Mouse (Mus musculus) midbrain, embryonic 15.5 days (tissue): Measurements from ENCODE around the gene 2410137M14Rik. TPM values are rescaled to one million over a fixed set of nuclear protein-coding genes. Genes with fewer than 3 reads are reported as not detected.
"Not testable (repeated sequence)": the region's sequence is repeated elsewhere in the genome, so short reads cannot be mapped to it uniquely, and the experiment has no call there.

ENCODE experiments used
- ATAC-seq: fragments of 200-750 bp; cut with Nextera tagmentation; replicated peaks from 2 replicates; pipeline ENCODE4 v1.8.0; 2017; ENCODE audit warnings: moderate TSS enrichment
- H3K27ac ChIP-seq: fragments of 300-500 bp; sonication (generic); 2 replicates; pipeline ENCODE4 v1.5.1; 2015; ENCODE audit warnings: mild to moderate bottlenecking, inconsistent platforms
- H3K27me3 ChIP-seq: fragments of 300-500 bp; sonication (generic); replicated peaks from 2 replicates; pipeline ENCODE4 v1.6.1; 2015; ENCODE audit warnings: inconsistent platforms
- H3K36me3 ChIP-seq: fragments of 300-500 bp; sonication (generic); replicated peaks from 2 replicates; pipeline ENCODE4 v1.6.1; 2015; ENCODE audit warnings: inconsistent platforms
- H3K4me1 ChIP-seq: fragments of 300-500 bp; sonication (generic); 2 replicates; pipeline ENCODE4 v1.6.1; 2015; ENCODE audit warnings: inconsistent platforms
- H3K4me2 ChIP-seq: fragments of 300-500 bp; sonication (generic); 2 replicates; pipeline ENCODE4 v1.6.1; 2015; ENCODE audit warnings: inconsistent platforms, mild to moderate bottlenecking, moderate library complexity
- H3K4me3 ChIP-seq: fragments of 300-500 bp; sonication (generic); 2 replicates; pipeline ENCODE4 v1.5.1; 2015; ENCODE audit warnings: mild to moderate bottlenecking, inconsistent platforms
- H3K9ac ChIP-seq: fragments of 300-500 bp; sonication (generic); 2 replicates; pipeline ENCODE4 v1.6.1; 2015; ENCODE audit warnings: mild to moderate bottlenecking, inconsistent platforms
- H3K9me3 ChIP-seq: fragments of 300-500 bp; sonication (generic); 2 replicates; pipeline ENCODE4 v1.6.1; 2016; ENCODE audit warnings: inconsistent platforms
- WGBS: fragments of 180-500 bp; shearing (Covaris S2); methylation state at CpG from one replicate; pipeline ENCODE4 v1.1.7; 2015; ENCODE audit warnings: mixed read lengths; 5-methylcytosine and 5-hydroxymethylcytosine counted together
- polyA plus RNA-seq: library from polyadenylated mRNA; unstranded; fragments of >200 nt; fragmentation: Nextera tagmentation; extraction: Ambion mirVana; gene quantifications from 2 replicates; pipeline ENCODE4 v1.2.1, GENCODE M21; 2015

Gene 2410137M14Rik
- polyA plus RNA-seq: 0.40 and 0.68 TPM in 2 replicates

GRCm38 (mm10) chr17:36981221-36981813 is at the start of gene 2410137M14Rik:
Gene 2410137M14Rik, minus strand, starts transcription at chr17:36981237.
- H3K27me3 ChIP-seq: 0 out of 2 replicates have a peak, but pooled peaks cover 3% of the 10 kb centered on the region
- H3K36me3 ChIP-seq: no peaks in the 10 kb centered on the region
- H3K4me2 ChIP-seq: no peak within 1 kb of the TSS
- H3K9me3 ChIP-seq: no peaks in the 10 kb centered on the region
- no peak within 1 kb of the TSS for H3K9ac ChIP-seq
- 15% methylated on average over 18 of the region's 18 CpGs for WGBS
- ATAC-seq: peak; percentile 58; the same call in 1 of the 2 replicates
- H3K27ac ChIP-seq: no peak within 1 kb of the TSS
- H3K4me3 ChIP-seq: no peak within 1 kb of the TSS
- no peaks in the 10 kb centered on the region for H3K4me1 ChIP-seq

DNA sequence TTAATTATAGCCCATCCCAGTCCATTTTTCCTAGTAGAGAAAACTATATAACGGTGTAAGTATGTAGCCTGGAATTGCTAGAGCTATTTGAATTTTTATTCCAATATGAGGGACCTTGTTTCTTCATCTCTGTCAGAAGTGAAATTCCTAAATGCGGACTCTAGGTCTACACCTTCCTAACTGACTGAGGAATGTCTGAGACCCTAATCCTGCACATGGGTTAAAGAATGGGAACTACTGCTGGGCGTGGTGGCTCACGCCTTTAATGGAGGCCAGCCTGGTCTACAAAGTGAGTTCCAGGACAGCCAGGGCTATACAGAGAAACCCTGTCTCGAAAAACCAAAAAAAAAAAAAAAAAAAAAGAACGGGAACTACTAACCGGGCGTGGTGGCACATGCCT is 48.1 kb upstream of the 2410137M14Rik start:
- WGBS: 65% methylated on average over 8 of the region's 8 CpGs
- Histone ChIP-seq H3K4me3 (peak overlapping the region; percentile 45), H3K27me3 (no peaks in the 10 kb centered on the region), H3K9me3 (no peaks in the 10 kb centered on the region), H3K27ac (peak overlapping the region; percentile 99), H3K4me1 (peaks cover 11% of the 10 kb centered on the region; the same call in 1 of the 2 replicates), H3K4me2 (peak overlapping the region; percentile 55), H3K36me3 (no peaks in the 10 kb centered on the region), H3K9ac (peak overlapping the region; percentile 55; the same call in 1 of the 2 replicates)
- peak; percentile 40 for ATAC-seq

DNA sequence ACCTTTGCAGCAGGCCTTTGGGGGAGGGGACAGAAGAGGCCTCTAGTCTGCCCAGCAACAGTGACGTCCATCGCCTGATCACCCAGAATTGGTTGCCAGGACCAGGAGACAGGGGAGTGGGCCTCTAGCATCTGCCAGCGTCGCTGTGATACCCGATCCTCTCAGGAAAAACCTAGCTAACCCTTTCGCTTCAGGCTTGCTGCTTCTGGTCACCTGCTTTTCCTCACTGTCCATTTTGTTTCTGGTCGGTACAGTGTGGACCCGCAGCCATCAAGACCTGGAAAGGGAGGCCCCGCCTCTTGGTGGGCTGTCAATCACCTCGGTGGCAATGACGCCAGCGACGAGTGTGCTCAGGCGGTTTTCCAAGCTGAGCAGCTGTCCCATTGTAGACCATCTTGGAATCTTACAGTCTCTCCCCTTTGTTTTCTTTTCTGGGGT is 47.7 kb upstream of the 2410137M14Rik start:
- peak; percentile 99 for ATAC-seq
- H3K4me2 ChIP-seq: peak overlapping the region; percentile 55

DNA sequence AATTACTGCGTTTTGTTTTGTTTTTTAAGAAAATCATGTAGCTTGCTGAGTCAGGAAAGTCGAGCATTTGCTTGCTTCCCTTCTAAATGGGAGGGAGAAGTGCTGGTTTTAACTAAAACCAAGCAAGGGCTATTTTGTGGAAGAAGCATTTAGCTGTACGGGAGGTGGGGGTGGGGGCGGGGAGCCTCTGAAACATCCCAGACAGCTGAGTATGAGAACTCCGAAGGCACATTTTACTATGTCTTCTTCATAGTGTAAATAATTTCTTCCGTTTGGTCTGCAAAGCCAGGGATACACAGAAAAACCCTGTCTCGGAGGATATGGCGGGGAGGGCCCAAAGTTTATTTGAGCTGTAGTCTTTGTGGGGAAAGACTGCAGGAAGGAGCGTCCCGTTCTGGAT is 47.2 kb upstream of the 2410137M14Rik start:
- Histone ChIP-seq H3K27ac (peak overlapping the region; percentile 99), H3K4me2 (peak overlapping the region; percentile 55), H3K9me3 (no peaks in the 10 kb centered on the region), H3K27me3 (no peaks in the 10 kb centered on the region), H3K36me3 (no peaks in the 10 kb centered on the region), H3K9ac (peak overlapping the region; percentile 46), H3K4me3 (peak overlapping the region; percentile 45), H3K4me1 (peaks cover 11% of the 10 kb centered on the region; the same call in 1 of the 2 replicates)
- ATAC-seq: peak; percentile 48
- 5% methylated on average over 10 of the region's 10 CpGs for WGBS

More for the DNA sequence above, 47.7 kb upstream of the 2410137M14Rik start:
- WGBS: 0% methylated on average over 14 of the region's 14 CpGs
- Histone ChIP-seq H3K27ac (peak overlapping the region; percentile 99), H3K9ac (peak overlapping the region; percentile 55; the same call in 1 of the 2 replicates), H3K4me3 (peak overlapping the region; percentile 45), H3K4me1 (peaks cover 11% of the 10 kb centered on the region; the same call in 1 of the 2 replicates), H3K9me3 (no peaks in the 10 kb centered on the region), H3K36me3 (no peaks in the 10 kb centered on the region), H3K27me3 (no peaks in the 10 kb centered on the region)

GRCm38 (mm10) chr17:37027486-37027885 is 46.4 kb upstream of the 2410137M14Rik start:
- WGBS: 92% methylated on average over 4 of the region's 4 CpGs
- ATAC-seq: no peak
- H3K36me3 ChIP-seq: no peaks in the 10 kb centered on the region
- H3K4me1 ChIP-seq: peaks cover 11% of the 10 kb centered on the region; the same call in 1 of the 2 replicates
- H3K27me3 ChIP-seq: no peaks in the 10 kb centered on the region
- no peaks in the 10 kb centered on the region for H3K9me3 ChIP-seq
- no peak overlapping the region for H3K9ac ChIP-seq
- H3K27ac ChIP-seq: peak overlapping the region; percentile 99
- H3K4me2 ChIP-seq: no peak overlapping the region
- H3K4me3 ChIP-seq: no peak overlapping the region

DNA sequence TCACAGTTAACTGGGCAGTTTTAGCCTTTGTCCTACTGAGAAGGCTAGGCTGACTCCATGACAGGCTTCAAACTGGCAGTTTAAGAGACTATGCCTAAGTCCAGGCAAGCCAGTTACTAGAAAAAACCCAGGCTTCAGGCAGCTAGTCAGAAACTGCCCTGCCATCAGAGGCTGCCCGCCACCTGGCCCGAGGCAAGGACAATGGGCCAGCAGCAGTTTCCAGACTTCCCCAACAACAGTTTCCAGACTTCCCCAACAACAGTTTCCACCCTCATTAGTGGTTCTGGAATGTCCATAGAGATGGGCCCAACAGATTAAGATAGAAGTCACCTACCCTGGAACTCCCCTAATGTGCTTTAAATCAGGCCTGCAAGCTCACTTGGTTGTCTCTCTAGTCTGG is 45.4 kb upstream of the 2410137M14Rik start:
- Histone ChIP-seq H3K9me3 (no peaks in the 10 kb centered on the region), H3K4me3 (no peak overlapping the region), H3K9ac (no peak overlapping the region), H3K27ac (no peak overlapping the region), H3K36me3 (no peaks in the 10 kb centered on the region), H3K4me1 (peaks cover 11% of the 10 kb centered on the region; the same call in 1 of the 2 replicates), H3K4me2 (no peak overlapping the region), H3K27me3 (no peaks in the 10 kb centered on the region)
- ATAC-seq: no peak
- 60% methylated on average over 2 of the region's 2 CpGs for WGBS

DNA sequence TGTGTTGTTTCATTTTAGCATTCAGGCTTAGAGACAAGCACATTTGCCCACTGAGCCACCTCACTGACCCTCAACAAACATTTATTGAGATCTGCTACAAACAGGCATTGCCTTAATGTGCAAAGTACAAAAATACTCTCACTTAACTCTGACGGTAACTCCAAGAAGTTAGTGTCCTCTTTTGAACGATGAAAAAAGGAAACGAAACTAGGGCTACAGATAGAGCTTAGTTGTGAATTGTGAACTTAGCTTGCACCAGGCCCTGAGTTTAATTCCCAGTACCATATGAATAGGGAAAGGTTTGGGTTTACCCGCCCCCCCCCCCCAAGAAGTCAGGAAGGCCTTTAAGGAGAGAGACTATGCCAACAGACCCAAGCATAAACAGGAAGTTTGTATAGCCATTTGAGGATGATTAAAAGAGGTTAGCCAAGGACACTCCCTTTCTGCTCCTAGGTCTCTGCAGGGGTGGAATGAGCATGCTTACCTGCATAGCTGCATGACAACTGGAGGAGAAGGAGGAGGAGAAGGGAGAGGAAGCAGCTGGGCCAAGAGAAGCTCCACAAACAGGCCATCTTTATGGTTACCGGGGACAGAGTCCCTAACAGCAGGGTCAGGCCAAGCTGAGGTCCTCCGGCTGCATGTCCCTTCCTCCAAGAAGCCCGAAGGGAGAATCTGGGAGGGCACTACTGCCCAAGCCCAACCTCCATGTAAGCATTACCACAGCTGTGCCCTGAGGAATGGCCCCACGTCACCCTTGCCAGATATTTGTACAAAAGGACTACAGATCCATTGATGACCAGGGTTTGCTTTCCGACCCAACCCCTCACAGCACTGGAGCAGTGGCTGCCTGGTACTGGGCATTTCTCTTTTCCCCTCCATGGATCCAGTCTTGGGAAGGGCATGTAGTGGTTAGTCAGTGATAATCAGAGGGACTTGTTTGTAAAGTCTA is 41.9 kb upstream of the 2410137M14Rik start, which contains the start of gene Mog:
Gene Mog, minus strand, starts transcription at position 771 of the 949 bp plus-strand sequence.
- Histone ChIP-seq H3K4me2 (no peak within 1 kb of the TSS), H3K36me3 (no peaks in the 10 kb centered on the region), H3K27me3 (no peaks in the 10 kb centered on the region), H3K27ac (no peak within 1 kb of the TSS), H3K9me3 (no peaks in the 10 kb centered on the region), H3K4me3 (no peak within 1 kb of the TSS), H3K4me1 (peaks cover 6% of the 10 kb centered on the region; the same call in 1 of the 2 replicates), H3K9ac (no peak within 1 kb of the TSS)
- no peak for ATAC-seq
- WGBS: 72% methylated on average over 9 of the region's 9 CpGs

- H3K4me2 ChIP-seq, H3K4me1 ChIP-seq, H3K36me3 ChIP-seq, H3K27ac ChIP-seq, H3K4me3 ChIP-seq, H3K9ac ChIP-seq, ATAC-seq, H3K27me3 ChIP-seq, H3K9me3 ChIP-seq: not testable (repeated sequence)
- 98% methylated on average over 5 of the region's 5 CpGs for WGBS
Observed at GRCm38 (mm10) chr17:37019242-37019641, 38.2 kb upstream of the 2410137M14Rik start.

GRCm38 (mm10) chr17:37018328-37018727 is 37.3 kb upstream of the 2410137M14Rik start:
- H3K4me2 ChIP-seq: no peak overlapping the region
- ATAC-seq: no peak
- no peak overlapping the region for H3K4me3 ChIP-seq
- H3K27ac ChIP-seq: no peak overlapping the region
- H3K27me3 ChIP-seq: no peaks in the 10 kb centered on the region
- 88% methylated on average over 3 of the region's 3 CpGs for WGBS
- H3K36me3 ChIP-seq: no peaks in the 10 kb centered on the region
- no peaks in the 10 kb centered on the region for H3K4me1 ChIP-seq
- no peak overlapping the region for H3K9ac ChIP-seq
- H3K9me3 ChIP-seq: no peaks in the 10 kb centered on the region

GRCm38 (mm10) chr17:37016333-37016732 is 35.3 kb upstream of the 2410137M14Rik start:
- H3K27me3 ChIP-seq: no peaks in the 10 kb centered on the region
- H3K36me3 ChIP-seq: peaks cover under 1% of the 10 kb centered on the region
- no peak for ATAC-seq
- peaks cover 11% of the 10 kb centered on the region for H3K4me1 ChIP-seq
- H3K4me3 ChIP-seq: no peak overlapping the region
- no peaks in the 10 kb centered on the region for H3K9me3 ChIP-seq
- H3K9ac ChIP-seq: no peak overlapping the region
- no peak overlapping the region for H3K27ac ChIP-seq
- H3K4me2 ChIP-seq: no peak overlapping the region

- no peak overlapping the region for H3K27ac ChIP-seq
- WGBS: 86% methylated on average over 5 of the region's 5 CpGs
- ATAC-seq: 0 out of 2 replicates have a peak, but pooled peaks have one; percentile 14
- H3K4me1 ChIP-seq: peaks cover 27% of the 10 kb centered on the region
- H3K4me3 ChIP-seq: no peak overlapping the region
- H3K36me3 ChIP-seq: peaks cover 41% of the 10 kb centered on the region
- no peaks in the 10 kb centered on the region for H3K27me3 ChIP-seq
- no peak overlapping the region for H3K4me2 ChIP-seq
- H3K9me3 ChIP-seq: no peaks in the 10 kb centered on the region
- H3K9ac ChIP-seq: no peak overlapping the region
Observed at GRCm38 (mm10) chr17:37012141-37012540, 31.1 kb upstream of the 2410137M14Rik start.

- Histone ChIP-seq H3K36me3 (peaks cover 45% of the 10 kb centered on the region), H3K9me3 (no peaks in the 10 kb centered on the region), H3K4me3 (no peak overlapping the region), H3K27ac (no peak overlapping the region), H3K4me1 (peaks cover 27% of the 10 kb centered on the region), H3K4me2 (no peak overlapping the region), H3K27me3 (no peaks in the 10 kb centered on the region), H3K9ac (no peak overlapping the region)
- no peak for ATAC-seq
- WGBS: 77% methylated on average over 3 of the region's 3 CpGs
Observed at GRCm38 (mm10) chr17:37011719-37012118, 30.7 kb upstream of the 2410137M14Rik start.
